Mouse (Mus musculus): ENCODE data around the gene Inip. TPM values are rescaled to one million over a fixed set of nuclear protein-coding genes. Genes with fewer than 3 reads are reported as not detected.

The Inip gene
- total RNA-seq (2014; fragmentation: Nextera tagmentation) (67.9 and 84.5 TPM in 2 replicates), total RNA-seq (2017) (92.4 and 95.8 TPM in 2 replicates), polyA plus RNA-seq (2012) (28.7 and 41.7 TPM in 2 replicates)

DNA sequence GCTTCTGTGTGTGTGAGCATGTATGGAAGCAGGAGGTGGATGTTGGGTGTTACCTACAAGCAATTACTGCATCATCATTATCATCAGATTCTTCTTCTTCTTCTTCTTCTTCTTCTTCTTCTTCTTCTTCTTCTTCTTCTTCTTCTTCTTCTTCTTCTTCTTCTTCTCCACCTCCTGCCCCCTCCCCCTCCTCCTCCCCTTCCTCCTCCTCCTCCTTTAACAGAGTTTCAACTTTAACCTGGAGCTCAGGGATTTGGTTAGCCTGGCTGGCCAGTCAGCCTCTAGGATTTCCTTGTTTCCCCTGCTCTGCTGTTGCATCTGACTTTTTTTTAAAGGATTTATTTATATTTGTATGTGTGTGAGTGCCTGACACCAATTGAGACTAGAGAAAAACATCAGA lies at the start of gene Inip:
Gene Inip (minus strand): TSS at position 101 of the 400 bp plus-strand sequence.
- DNase-seq (ENCODE audit: low spot score) (no peak), ATAC-seq (ENCODE audit: extremely low read depth, insufficient number of reproducible peaks, low FRiP score, poor library complexity, severe bottlenecking) (no peak)
- Histone ChIP-seq H3K4me3 (ENCODE audit: low read depth, low read length) (no peak within 1 kb of the TSS), H3K27me3 (ENCODE audit: insufficient read depth, low read length) (no peaks in the 10 kb centered on the region), H3K9me3 (replicated peaks) (no peaks in the 10 kb centered on the region), H3K36me3 (replicated peaks) (no peaks in the 10 kb centered on the region), H3K4me1 (ENCODE audit: insufficient read depth, low read depth, low read length) (peaks cover 53% of the 10 kb centered on the region)
- no peak for TF ChIP-seq GATA2 (IDR thresholded peaks at IDR 0.05; ENCODE audit: borderline replicate concordance, low read depth, low read length)

DNA sequence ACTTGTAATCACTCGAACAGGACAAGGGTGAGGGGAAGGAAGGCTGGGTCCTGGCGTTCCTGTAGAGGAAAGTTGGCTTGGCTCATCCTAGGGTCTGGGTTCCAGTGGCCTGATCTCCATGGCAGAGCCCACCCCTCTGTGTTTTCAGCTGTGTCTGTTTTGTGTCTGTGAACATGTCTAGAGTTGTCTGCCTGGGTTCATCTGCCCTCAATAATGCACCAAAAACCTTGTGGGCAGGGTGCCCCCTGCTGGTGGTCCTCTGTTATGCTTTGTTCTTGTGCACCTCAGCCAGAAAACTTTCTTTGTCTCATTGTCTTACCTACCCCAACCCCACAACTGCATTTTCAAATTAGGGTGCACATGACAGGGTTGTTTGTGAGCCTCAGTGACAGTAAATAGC lies 48.8 kb upstream of the Inip start:
- no peaks in the 10 kb centered on the region for H3K27me3 ChIP-seq (ENCODE audit: insufficient read depth, low read length)
- TF ChIP-seq CTCF (IDR thresholded peaks at IDR 0.05; ENCODE audit: low read depth, low read length) (peak; percentile 79), GATA2 (IDR thresholded peaks at IDR 0.05; ENCODE audit: borderline replicate concordance, low read depth, low read length) (no peak), TAL1 (conservative IDR thresholded peaks at IDR 0.05; ENCODE audit: low read depth, low read length) (no peak), POLR2AphosphoS5 (IDR thresholded peaks at IDR 0.05; ENCODE audit: insufficient replicate concordance, low read depth, low read length) (no peak), GATA1 (IDR thresholded peaks at IDR 0.05; ENCODE audit: borderline replicate concordance, low read length) (no peak)
- peaks cover 8% of the 10 kb centered on the region; the same call in 1 of the 2 replicates for H3K4me1 ChIP-seq (ENCODE audit: insufficient read depth, low read depth, low read length)
- ATAC-seq (ENCODE audit: extremely low read depth, insufficient number of reproducible peaks, low FRiP score, poor library complexity, severe bottlenecking) (peak; percentile 54), DNase-seq (ENCODE audit: low spot score) (peak; percentile 13)
- no peaks in the 10 kb centered on the region for H3K9me3 ChIP-seq (replicated peaks)
- H3K4me3 ChIP-seq (ENCODE audit: low read depth, low read length), result no peak overlapping the region
- peaks cover 19% of the 10 kb centered on the region for H3K36me3 ChIP-seq (replicated peaks)

DNA sequence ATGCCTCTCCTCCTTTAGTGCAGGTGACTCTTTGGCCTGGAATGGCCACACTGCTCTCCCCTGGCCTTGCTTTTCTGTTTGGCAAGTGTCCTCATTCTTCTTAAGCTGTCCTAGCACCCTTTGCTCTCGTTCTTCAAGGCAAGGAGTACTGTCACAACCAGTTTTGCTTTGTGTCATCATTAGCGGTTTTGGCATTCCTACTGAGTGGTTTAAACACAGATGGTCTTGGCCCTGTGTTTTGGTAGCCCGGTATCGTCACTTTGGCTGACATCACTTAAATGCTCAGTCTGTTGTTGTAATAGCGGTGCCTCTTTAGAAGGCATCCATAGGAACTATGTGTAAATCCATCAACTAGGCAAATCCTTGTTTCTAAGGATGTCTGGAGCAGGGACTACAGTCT lies 46.1 kb upstream of the Inip start:
- ATAC-seq (ENCODE audit: extremely low read depth, insufficient number of reproducible peaks, low FRiP score, poor library complexity, severe bottlenecking), result no peak
- TF ChIP-seq GATA1 (IDR thresholded peaks at IDR 0.05; ENCODE audit: borderline replicate concordance, low read length) (no peak), TAL1 (conservative IDR thresholded peaks at IDR 0.05; ENCODE audit: low read depth, low read length) (no peak), POLR2AphosphoS5 (IDR thresholded peaks at IDR 0.05; ENCODE audit: insufficient replicate concordance, low read depth, low read length) (no peak), GATA2 (IDR thresholded peaks at IDR 0.05; ENCODE audit: borderline replicate concordance, low read depth, low read length) (no peak), CTCF (IDR thresholded peaks at IDR 0.05; ENCODE audit: low read depth, low read length) (no peak)
- H3K36me3 ChIP-seq (replicated peaks), result peaks cover 25% of the 10 kb centered on the region
- H3K27me3 ChIP-seq (ENCODE audit: insufficient read depth, low read length), result no peaks in the 10 kb centered on the region
- no peak for DNase-seq (ENCODE audit: low spot score)
- peaks cover 3% of the 10 kb centered on the region; the same call in 1 of the 2 replicates for H3K4me1 ChIP-seq (ENCODE audit: insufficient read depth, low read depth, low read length)
- no peak overlapping the region for H3K4me3 ChIP-seq (ENCODE audit: low read depth, low read length)
- H3K9me3 ChIP-seq (replicated peaks), result no peaks in the 10 kb centered on the region

DNA sequence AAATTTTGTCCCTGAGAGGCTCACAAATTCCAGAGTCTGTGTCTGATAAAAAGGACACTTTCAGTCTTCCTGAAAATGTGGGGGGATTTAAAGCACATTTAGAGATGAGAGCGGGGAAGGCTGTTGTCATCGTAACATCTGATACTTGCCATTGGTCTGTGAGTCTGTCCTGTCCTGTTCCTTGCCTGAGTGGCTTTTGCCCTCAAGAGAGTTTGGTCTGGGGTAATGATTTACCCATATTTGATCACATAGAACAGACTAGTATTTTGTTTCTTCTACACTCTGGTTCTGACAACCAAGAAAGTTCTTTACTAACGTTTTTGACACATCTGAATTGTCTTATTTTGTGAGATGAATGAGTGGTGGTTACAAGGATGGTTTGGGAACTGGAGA lies 43.9 kb upstream of the Inip start:
- ATAC-seq (ENCODE audit: extremely low read depth, insufficient number of reproducible peaks, low FRiP score, poor library complexity, severe bottlenecking), result no peak
- TF ChIP-seq TAL1 (conservative IDR thresholded peaks at IDR 0.05; ENCODE audit: low read depth, low read length) (no peak), CTCF (IDR thresholded peaks at IDR 0.05; ENCODE audit: low read depth, low read length) (no peak)
- Histone ChIP-seq H3K4me3 (ENCODE audit: low read depth, low read length) (no peak overlapping the region), H3K27me3 (ENCODE audit: insufficient read depth, low read length) (no peaks in the 10 kb centered on the region), H3K36me3 (replicated peaks) (peaks cover 35% of the 10 kb centered on the region), H3K9me3 (replicated peaks) (no peaks in the 10 kb centered on the region), H3K4me1 (ENCODE audit: insufficient read depth, low read depth, low read length) (peaks cover 2% of the 10 kb centered on the region; the same call in 1 of the 2 replicates)
- no peak for DNase-seq (ENCODE audit: low spot score)

DNA sequence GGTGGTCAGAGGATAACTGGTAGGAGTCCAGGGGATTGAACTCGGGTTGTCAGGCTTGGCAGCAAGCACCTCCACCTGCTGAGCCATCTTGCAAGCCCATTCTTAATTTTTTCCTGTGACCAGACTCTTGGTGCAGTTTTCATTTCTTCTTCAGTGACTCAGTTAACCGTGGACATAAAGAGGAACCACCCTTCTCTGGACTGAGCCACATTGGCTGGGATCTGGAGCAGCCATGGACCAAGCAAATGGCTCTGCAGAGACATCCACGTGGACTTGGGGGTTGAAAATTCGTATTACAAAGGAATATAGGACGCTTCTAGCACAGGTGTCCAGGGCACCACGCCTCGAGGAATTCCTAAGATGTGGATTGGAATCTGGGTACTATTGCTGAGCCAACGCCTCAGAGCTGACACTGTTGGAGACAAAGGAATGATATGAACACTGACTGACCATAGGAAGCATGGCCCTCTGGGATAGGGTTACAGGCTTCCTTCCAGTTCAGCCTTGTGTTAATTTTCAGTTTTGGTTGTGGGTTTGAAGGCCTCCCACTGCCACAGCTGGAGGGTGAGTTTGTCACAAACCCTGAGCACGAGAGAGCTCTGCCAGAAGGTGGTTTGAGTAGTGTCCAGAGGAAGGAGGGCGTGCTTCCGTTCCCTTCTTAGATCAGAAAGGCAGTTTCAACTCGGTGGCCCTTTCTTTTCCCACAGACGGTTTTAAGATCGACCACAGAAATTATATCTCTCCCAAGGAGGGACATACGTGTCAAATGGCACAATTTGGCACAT lies 43.3 kb upstream of the Inip start:
- peaks cover 35% of the 10 kb centered on the region for H3K36me3 ChIP-seq (replicated peaks)

DNA sequence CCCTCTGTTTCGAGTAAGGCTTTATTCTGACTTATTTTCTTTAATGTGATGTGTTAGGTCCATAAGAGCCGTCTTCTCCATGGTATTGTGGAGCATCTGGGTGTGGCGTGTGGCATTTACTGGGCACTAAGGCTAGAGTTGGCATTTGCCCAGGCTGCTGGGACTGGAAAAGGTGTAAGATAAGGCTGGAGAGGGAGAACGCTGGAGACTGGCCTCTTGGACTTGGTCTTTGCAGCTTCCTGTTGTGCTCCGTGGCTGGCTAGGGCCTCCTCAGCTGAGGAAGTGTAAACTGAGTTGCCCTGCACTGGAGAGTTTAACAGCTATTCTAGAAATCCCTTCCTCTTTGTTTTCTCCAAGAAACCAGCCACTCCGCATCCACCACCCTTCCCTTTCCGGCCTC lies 36.3 kb upstream of the Inip start:
- ATAC-seq (ENCODE audit: extremely low read depth, insufficient number of reproducible peaks, low FRiP score, poor library complexity, severe bottlenecking), result no peak
- DNase-seq (ENCODE audit: low spot score), result no peak
- Histone ChIP-seq H3K36me3 (replicated peaks) (peaks cover 32% of the 10 kb centered on the region), H3K4me1 (ENCODE audit: insufficient read depth, low read depth, low read length) (peaks cover 4% of the 10 kb centered on the region; the same call in 1 of the 2 replicates), H3K9me3 (replicated peaks) (no peaks in the 10 kb centered on the region), H3K27me3 (ENCODE audit: insufficient read depth, low read length) (no peaks in the 10 kb centered on the region), H3K4me3 (ENCODE audit: low read depth, low read length) (no peak overlapping the region)
- TF ChIP-seq GATA2 (IDR thresholded peaks at IDR 0.05; ENCODE audit: borderline replicate concordance, low read depth, low read length) (no peak), POLR2AphosphoS5 (IDR thresholded peaks at IDR 0.05; ENCODE audit: insufficient replicate concordance, low read depth, low read length) (no peak)

More for the DNA sequence above, 43.3 kb upstream of the Inip start:
- H3K4me3 ChIP-seq (ENCODE audit: low read depth, low read length), result no peak overlapping the region
- H3K4me1 ChIP-seq (ENCODE audit: insufficient read depth, low read depth, low read length), result no peaks in the 10 kb centered on the region
- no peak; the same call in 1 of the 2 replicates for ATAC-seq (ENCODE audit: extremely low read depth, insufficient number of reproducible peaks, low FRiP score, poor library complexity, severe bottlenecking)
- TF ChIP-seq GATA1 (IDR thresholded peaks at IDR 0.05; ENCODE audit: borderline replicate concordance, low read length), result no peak
- TF ChIP-seq TAL1 (conservative IDR thresholded peaks at IDR 0.05; ENCODE audit: low read depth, low read length), result no peak
- no peak for TF ChIP-seq CTCF (IDR thresholded peaks at IDR 0.05; ENCODE audit: low read depth, low read length)
- no peak for TF ChIP-seq POLR2AphosphoS5 (IDR thresholded peaks at IDR 0.05; ENCODE audit: insufficient replicate concordance, low read depth, low read length)
- no peak for TF ChIP-seq GATA2 (IDR thresholded peaks at IDR 0.05; ENCODE audit: borderline replicate concordance, low read depth, low read length)
- DNase-seq (ENCODE audit: low spot score), result no peak
- no peaks in the 10 kb centered on the region for H3K27me3 ChIP-seq (ENCODE audit: insufficient read depth, low read length)
- no peaks in the 10 kb centered on the region for H3K9me3 ChIP-seq (replicated peaks)

Measured in G1E (cell line).